Comparison of ENCODE assay signal across 28 mouse cellular contexts in the genomic region with DNA sequence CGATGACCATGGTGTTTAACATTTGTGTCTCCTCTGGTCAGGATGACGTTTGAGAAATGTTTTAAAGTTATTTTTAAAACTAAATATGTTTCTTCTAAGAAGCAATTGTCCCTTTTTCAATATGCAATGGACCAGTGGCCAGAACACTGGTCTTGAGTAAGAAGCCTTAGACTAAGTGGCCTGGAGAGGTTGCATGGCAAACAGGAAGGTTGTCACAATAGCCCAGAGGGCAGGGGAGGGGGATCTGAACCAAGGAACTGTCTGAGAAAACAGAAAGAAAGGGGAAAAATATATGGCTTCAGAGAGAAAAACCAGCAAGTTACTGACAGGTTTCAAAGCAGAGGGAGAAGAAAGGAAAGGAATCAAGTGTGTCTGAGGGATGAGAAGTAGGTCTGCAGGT. TPM values are rescaled to one million over a fixed set of nuclear protein-coding genes. Genes with fewer than 3 reads are reported as not detected.
A peak's percentile ranks its signal among the peaks of the same experiment; 100 is the strongest.
DNase-seq lines count a peak whose midpoint lies in the region; ATAC-seq and TF ChIP-seq lines count a peak whose summit lies in the region.
"Had no signal": no experiment of that assay in that cellular context is flagged by ENCODE, and none has a peak within 500 bp of the region (broad histone marks: within the 10 kb centered on the region; RNA-seq: fewer than 3 reads in every experiment).

No protein-coding gene starts in this region.

- no peak for ATAC-seq in liver, embryonic 14.5 days (ENCODE audit: insufficient read depth)
- 0 out of 2 replicates have a peak, but pooled peaks have one; percentile 41 for ATAC-seq in megakaryocyte progenitor cell, adult 5-6 weeks (replicated peaks; ENCODE audit: poor library complexity)
- ATAC-seq: forebrain, embryonic 16.5 days; hindbrain, postnatal 0 days had no signal

- no peak for TF ChIP-seq EP300 in liver, embryonic 14.5 days (IDR thresholded peaks at IDR 0.05; ENCODE audit: low read depth)

- peak overlapping the region; percentile 32 for H3K27ac ChIP-seq in kidney, adult 2 months (ENCODE audit: insufficient read depth, low read depth, low read length)
- H3K27ac ChIP-seq in liver, embryonic 14.5 days, result peak overlapping the region; percentile 16
- H3K27ac ChIP-seq: hindbrain, embryonic 12.5 days; hindbrain, postnatal 0 days; kidney, embryonic 15.5 days; layer of hippocampus, adult 2 months; left cerebral cortex, adult 2 months; limb, embryonic 12.5 days; midbrain, embryonic 12.5 days; neural tube, embryonic 13.5 days had no signal

- no peaks in the 10 kb centered on the region for H3K9me3 ChIP-seq in liver, embryonic 14.5 days (ENCODE audit: control insufficient read depth, low read length)
- H3K9me3 ChIP-seq: hindbrain, embryonic 12.5 days; kidney, embryonic 15.5 days; limb, embryonic 12.5 days; megakaryocyte, embryonic 14.5 days; midbrain, embryonic 12.5 days; neural tube, embryonic 13.5 days had no signal

- no peak overlapping the region; the same call in 1 of the 2 replicates for H3K9ac ChIP-seq in liver, embryonic 14.5 days (replicated peaks)
- H3K9ac ChIP-seq: hindbrain, embryonic 12.5 days; kidney, embryonic 15.5 days; limb, embryonic 12.5 days; midbrain, embryonic 12.5 days; neural tube, embryonic 13.5 days had no signal

- DNase-seq in kidney, adult 2 months, result no peak
- no peak for DNase-seq in kidney, adult 9 months
- peak; percentile 56 for DNase-seq in 416B (ENCODE audit: low read depth)
- no peak for DNase-seq in liver, embryonic 14.5 days (ENCODE audit: low read depth in 3 of 3, low spot score in 3 of 3)
- DNase-seq in spleen, postnatal 4 days (ENCODE audit: low spot score in 2 of 2), result no peak
- DNase-seq in testis, postnatal 14 days (ENCODE audit: low spot score), result no peak
- DNase-seq: cerebellum, adult 18-20 months; cerebellum, postnatal 14 days; gastrocnemius, postnatal 10 days; heart, postnatal 36 days; kidney, postnatal 25 days; lung, adult 2 months; lung, postnatal 10 days; thymus, adult 2 months; thymus, postnatal 36 days had no signal

- no peak for TF ChIP-seq CTCF in kidney, adult 2 months (conservative IDR thresholded peaks at IDR 0.05; ENCODE audit: insufficient read depth, insufficient read length, low read depth, low read length)
- TF ChIP-seq CTCF in liver, embryonic 14.5 days (IDR thresholded peaks at IDR 0.05; ENCODE audit: low read depth), result no peak

- no peak for TF ChIP-seq POLR2A in kidney, adult 2 months (IDR thresholded peaks at IDR 0.05; ENCODE audit: low read depth, low read length)

- H3K27me3 ChIP-seq in kidney, adult 2 months (replicated peaks; ENCODE audit: control insufficient read depth, insufficient read depth, low read length), result no peaks in the 10 kb centered on the region
- no peaks in the 10 kb centered on the region for H3K27me3 ChIP-seq in liver, embryonic 14.5 days (ENCODE audit: control insufficient read depth, insufficient read depth, low read length)
- H3K27me3 ChIP-seq: hindbrain, embryonic 12.5 days; kidney, embryonic 15.5 days; limb, embryonic 12.5 days; megakaryocyte, embryonic 14.5 days; midbrain, embryonic 12.5 days; neural tube, embryonic 13.5 days had no signal

- H3K4me1 ChIP-seq in kidney, adult 2 months (ENCODE audit: control insufficient read depth, insufficient read depth, low read length), result peaks cover 22% of the 10 kb centered on the region
- peaks cover 50 to 56% of the 10 kb centered on the region in 2 experiments for H3K4me1 ChIP-seq in liver, embryonic 14.5 days (replicated peaks; ENCODE audit: control insufficient read depth in 2 of 2, insufficient read depth in 2 of 2, low read length in 1 of 2)

- no peaks in the 10 kb centered on the region for H3K36me3 ChIP-seq in kidney, adult 2 months (ENCODE audit: control insufficient read depth, insufficient read depth, low read length)
- peaks cover 28% of the 10 kb centered on the region for H3K36me3 ChIP-seq in liver, embryonic 14.5 days (replicated peaks; ENCODE audit: control insufficient read depth, insufficient read depth, low read depth)
- H3K36me3 ChIP-seq: hindbrain, embryonic 12.5 days; midbrain, embryonic 12.5 days; neural tube, embryonic 13.5 days had no signal

- WGBS in kidney, adult 2 months, result 54% methylated on average over 2 of the region's 2 CpGs
- 59% methylated on average over 2 of the region's 2 CpGs for WGBS in liver, embryonic 14.5 days (ENCODE audit: insufficient replicate concordance)

- H3K4me2 ChIP-seq in liver, embryonic 14.5 days (ENCODE audit: low read depth), result no peak overlapping the region
- H3K4me2 ChIP-seq: heart, embryonic 11.5 days; hindbrain, embryonic 12.5 days; kidney, embryonic 15.5 days; limb, embryonic 12.5 days; midbrain, embryonic 12.5 days; neural tube, embryonic 13.5 days had no signal

- H3K4me3 ChIP-seq in kidney, adult 2 months (ENCODE audit: insufficient read depth, low read depth, low read length), result no peak overlapping the region
- H3K4me3 ChIP-seq in liver, embryonic 14.5 days (ENCODE audit: insufficient read depth in 1 of 2, low read depth in 2 of 2, low read length in 2 of 2), result no peak overlapping the region
- H3K4me3 ChIP-seq: erythroblast, embryonic 14.5 days; hindbrain, embryonic 12.5 days; kidney, embryonic 15.5 days; layer of hippocampus, adult 2 months; left cerebral cortex, adult 2 months; limb, embryonic 12.5 days; midbrain, embryonic 12.5 days; neural tube, embryonic 13.5 days had no signal

RNA-seq across cellular contexts. Expression of a gene that starts 47.0 kb away (rescaled TPM):
- polyA plus RNA-seq in kidney, adult 2 months (2012; rRNA removed), result 19.5 and 21.5 TPM in 2 replicates
- 4.5 and 5.1 TPM in 2 replicates for polyA plus RNA-seq in liver, embryonic 14.5 days (2012; rRNA removed)
- polyA plus RNA-seq in liver, embryonic 14.5 days (2014; fragmentation: Nextera tagmentation; extraction: Ambion mirVana), result 6.3 and 8.4 TPM in 2 replicates
- 11.3 and 15.9 TPM in 2 replicates for total RNA-seq in megakaryocyte progenitor cell, adult 5-6 weeks (2015)
- 13.1 TPM in 2 replicates for total RNA-seq in megakaryocyte progenitor cell, adult 5-6 weeks (2017)

RNA-seq across cellular contexts. Expression of a gene that starts 47.8 kb away (rescaled TPM):
- 46.4 and 50.8 TPM in 2 replicates for polyA plus RNA-seq in kidney, adult 2 months (2012; rRNA removed)
- 10.7 and 12.3 TPM in 2 replicates for polyA plus RNA-seq in liver, embryonic 14.5 days (2012; rRNA removed)
- polyA plus RNA-seq in liver, embryonic 14.5 days (2014; fragmentation: Nextera tagmentation; extraction: Ambion mirVana), result 13.0 and 15.5 TPM in 2 replicates
- total RNA-seq in megakaryocyte progenitor cell, adult 5-6 weeks (2015), result 58.0 and 60.1 TPM in 2 replicates
- 9.0 and 12.6 TPM in 2 replicates for total RNA-seq in megakaryocyte progenitor cell, adult 5-6 weeks (2017)
